Mouse (Mus musculus) midbrain, embryonic 13.5 days (tissue): ENCODE measurements around the gene Hdhd3. TPM values are rescaled to one million over a fixed set of nuclear protein-coding genes. Genes with fewer than 3 reads are reported as not detected.
A peak's percentile ranks its signal among the peaks of the same experiment; 100 is the strongest.

Experiments
- ATAC-seq: fragments of 200-750 bp; cut with Nextera tagmentation; 2 replicates; pipeline ENCODE4 v1.8.0; 2017; ENCODE audit warnings: mild to moderate bottlenecking, moderate TSS enrichment, moderate library complexity
- H3K27ac ChIP-seq: fragments of 300-500 bp; sonication (generic); 2 replicates; pipeline ENCODE4 v1.5.1; 2015; ENCODE audit warnings: inconsistent platforms, mild to moderate bottlenecking, moderate library complexity
- H3K27me3 ChIP-seq: fragments of 300-500 bp; sonication (generic); 2 replicates; pipeline ENCODE4 v1.6.1; 2015; ENCODE audit warnings: mild to moderate bottlenecking, inconsistent platforms
- H3K36me3 ChIP-seq: fragments of 300-500 bp; sonication (generic); 2 replicates; pipeline ENCODE4 v1.6.1; 2015; ENCODE audit warnings: mild to moderate bottlenecking, inconsistent platforms
- H3K4me1 ChIP-seq: fragments of 300-500 bp; sonication (generic); replicated peaks from 2 replicates; pipeline ENCODE4 v1.6.1; 2015; ENCODE audit warnings: inconsistent platforms
- H3K4me2 ChIP-seq: fragments of 300-500 bp; sonication (generic); replicated peaks from 2 replicates; pipeline ENCODE4 v1.6.1; 2015; ENCODE audit warnings: moderate library complexity, mild to moderate bottlenecking, inconsistent platforms
- H3K4me3 ChIP-seq: fragments of 300-500 bp; sonication (generic); replicated peaks from 2 replicates; pipeline ENCODE4 v1.5.1; 2015; ENCODE audit warnings: mild to moderate bottlenecking, inconsistent platforms
- H3K9ac ChIP-seq: fragments of 300-500 bp; sonication (generic); replicated peaks from 2 replicates; pipeline ENCODE4 v1.6.1; 2015; ENCODE audit warnings: mild to moderate bottlenecking, inconsistent platforms
- H3K9me3 ChIP-seq: fragments of 300-500 bp; sonication (generic); 2 replicates; pipeline ENCODE4 v1.6.1; 2016; ENCODE audit warnings: mild to moderate bottlenecking, inconsistent platforms
- WGBS: fragments of 180-500 bp; shearing (Covaris S2); methylation state at CpG from one replicate; pipeline ENCODE4 v1.1.7; 2015; 5-methylcytosine and 5-hydroxymethylcytosine counted together
- polyA plus RNA-seq: library from polyadenylated mRNA; unstranded; fragments of >200 nt; fragmentation: Nextera tagmentation; extraction: Ambion mirVana; gene quantifications from 2 replicates; pipeline ENCODE4 v1.2.1, GENCODE M21; 2015

The Hdhd3 gene
- polyA plus RNA-seq, 1 experiment from 2014 or later, result 13.2 TPM

DNA sequence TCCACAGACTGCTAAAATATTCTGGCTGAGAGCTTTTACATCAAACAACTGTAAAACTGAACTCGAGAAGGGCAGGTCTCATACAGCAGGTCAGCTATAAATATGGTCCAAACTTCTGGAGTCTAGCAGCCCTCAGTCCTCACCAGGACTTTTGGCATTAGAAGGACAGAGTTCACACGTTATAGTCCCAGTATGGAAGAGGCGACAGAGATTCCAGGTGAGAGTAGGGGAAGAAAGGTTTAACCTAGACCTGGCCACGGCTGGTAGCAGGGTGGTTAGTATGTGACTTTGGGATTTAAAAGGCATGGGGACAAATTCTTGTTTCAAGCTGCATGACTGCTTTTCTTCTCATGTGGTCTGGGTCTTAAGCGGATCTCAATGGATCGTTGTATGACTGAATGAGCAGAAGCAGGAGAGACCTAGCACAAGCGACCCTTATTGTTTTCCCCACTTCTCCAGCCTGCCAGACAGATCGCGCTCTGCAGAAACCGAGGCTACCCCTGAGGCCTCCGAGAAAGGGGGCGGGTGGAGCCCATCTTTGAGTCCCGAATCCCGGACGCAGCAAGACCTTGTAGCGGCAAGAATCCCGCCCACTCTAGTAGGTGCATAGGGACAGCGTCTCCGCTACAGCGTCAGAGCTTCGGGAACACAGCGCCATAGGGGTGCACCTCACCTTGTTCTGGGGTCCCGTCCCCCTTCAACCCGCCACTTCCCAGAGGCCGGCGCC is 16.0 kb upstream of the Hdhd3 start:
- Histone ChIP-seq H3K9ac (peak overlapping the region; percentile 84), H3K9me3 (no peaks in the 10 kb centered on the region), H3K4me2 (peak overlapping the region; percentile 77), H3K27me3 (no peaks in the 10 kb centered on the region), H3K27ac (peak overlapping the region; percentile 79), H3K36me3 (peaks cover 8% of the 10 kb centered on the region), H3K4me3 (peak overlapping the region; percentile 71), H3K4me1 (peaks cover 27% of the 10 kb centered on the region)
- 2% methylated on average over 26 of the region's 26 CpGs for WGBS
- ATAC-seq, result peak; percentile 19

DNA sequence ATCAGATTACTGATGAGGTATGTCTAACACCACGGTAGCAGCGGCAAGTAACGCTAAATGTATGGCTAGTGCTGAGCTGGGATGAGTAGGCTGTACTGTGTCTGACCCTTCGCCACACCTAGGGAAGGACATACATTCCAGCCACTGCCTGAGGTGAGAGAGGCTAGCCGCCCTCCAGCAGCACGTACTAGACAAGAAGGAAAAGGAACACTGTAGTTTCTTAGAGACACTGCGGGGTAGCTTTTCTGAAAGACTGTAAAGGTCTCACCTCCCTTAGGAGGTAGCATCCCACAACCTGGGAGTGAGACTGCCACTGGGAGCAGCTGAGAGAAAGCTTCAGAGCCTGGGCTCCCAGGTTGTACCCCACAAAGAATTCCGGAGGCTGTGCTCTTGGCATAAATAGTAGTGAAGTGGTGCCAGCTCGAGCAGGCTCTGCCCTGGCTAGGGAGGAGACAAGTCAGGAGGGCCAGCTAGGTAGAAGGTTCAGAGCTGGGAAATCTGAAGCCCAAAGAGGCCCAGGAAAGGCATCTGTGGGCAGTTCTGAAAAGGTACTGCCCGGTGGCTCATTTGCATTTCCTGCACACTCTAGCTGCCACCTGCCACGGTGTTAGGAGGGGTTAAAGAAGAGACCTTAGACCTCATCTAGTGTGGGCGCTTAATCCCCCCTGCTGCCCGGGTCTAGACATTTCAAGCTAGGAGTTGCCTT is 15.3 kb upstream of the Hdhd3 start:
- peaks cover 12% of the 10 kb centered on the region for H3K36me3 ChIP-seq
- ATAC-seq, result no peak; the same call in 1 of the 2 replicates
- WGBS, result 55% methylated on average over 13 of the region's 13 CpGs
- no peaks in the 10 kb centered on the region for H3K27me3 ChIP-seq
- peak overlapping the region; percentile 84 for H3K9ac ChIP-seq
- peaks cover 21% of the 10 kb centered on the region for H3K4me1 ChIP-seq
- no peaks in the 10 kb centered on the region for H3K9me3 ChIP-seq
- peak overlapping the region; percentile 27; the same call in 1 of the 2 replicates for H3K27ac ChIP-seq
- peak overlapping the region; percentile 77 for H3K4me2 ChIP-seq
- peak overlapping the region; percentile 71 for H3K4me3 ChIP-seq

DNA sequence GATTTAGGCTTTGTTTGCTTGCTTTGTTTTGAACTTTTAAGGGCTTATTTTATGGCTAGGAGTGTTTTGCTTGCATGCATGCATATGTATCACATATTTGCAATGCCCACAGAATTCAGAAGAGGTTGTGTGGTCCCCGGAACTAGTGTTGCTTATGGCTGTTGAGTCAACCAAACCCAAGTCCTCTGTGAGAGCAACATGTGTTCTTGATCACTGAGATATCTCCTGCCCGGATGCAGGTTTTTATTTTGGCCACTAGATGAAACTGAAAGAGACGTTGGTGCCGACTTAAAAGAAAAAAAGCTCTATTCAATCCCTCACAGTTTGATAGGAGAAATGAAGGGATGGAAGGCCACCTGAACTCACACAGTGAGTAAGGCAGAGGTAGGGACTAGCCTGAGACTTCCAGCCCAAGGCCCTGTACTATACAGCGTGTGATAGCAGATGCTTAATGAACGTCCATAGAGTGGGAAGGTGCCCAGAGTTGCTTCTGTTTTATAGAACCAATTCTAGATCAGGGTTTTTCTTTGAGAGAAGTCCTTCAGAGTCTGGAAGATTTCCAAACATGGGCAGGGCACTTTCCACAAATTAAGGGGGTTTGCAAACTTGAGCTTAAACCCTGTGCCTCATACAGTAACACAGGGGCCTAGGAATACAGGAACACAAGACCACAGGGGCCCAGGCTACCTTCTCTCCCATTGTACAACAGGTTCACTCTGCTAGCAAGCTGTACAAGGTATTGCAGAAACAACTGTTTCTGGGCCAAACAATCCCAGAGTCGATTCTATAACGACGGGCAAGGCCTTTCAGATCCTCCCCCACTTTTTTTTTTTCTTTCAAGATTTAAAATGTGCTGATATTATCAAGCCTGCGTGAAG is 14.5 kb upstream of the Hdhd3 start:
- peaks cover 21% of the 10 kb centered on the region for H3K4me1 ChIP-seq
- no peaks in the 10 kb centered on the region for H3K9me3 ChIP-seq
- 86% methylated on average over 10 of the region's 10 CpGs for WGBS
- no peak for ATAC-seq
- H3K4me2 ChIP-seq, result peak overlapping the region; percentile 77
- H3K9ac ChIP-seq, result peak overlapping the region; percentile 84; the same call in 1 of the 2 replicates
- H3K36me3 ChIP-seq, result peaks cover 16% of the 10 kb centered on the region
- H3K27me3 ChIP-seq, result no peaks in the 10 kb centered on the region
- H3K4me3 ChIP-seq, result no peak overlapping the region
- no peak overlapping the region for H3K27ac ChIP-seq

DNA sequence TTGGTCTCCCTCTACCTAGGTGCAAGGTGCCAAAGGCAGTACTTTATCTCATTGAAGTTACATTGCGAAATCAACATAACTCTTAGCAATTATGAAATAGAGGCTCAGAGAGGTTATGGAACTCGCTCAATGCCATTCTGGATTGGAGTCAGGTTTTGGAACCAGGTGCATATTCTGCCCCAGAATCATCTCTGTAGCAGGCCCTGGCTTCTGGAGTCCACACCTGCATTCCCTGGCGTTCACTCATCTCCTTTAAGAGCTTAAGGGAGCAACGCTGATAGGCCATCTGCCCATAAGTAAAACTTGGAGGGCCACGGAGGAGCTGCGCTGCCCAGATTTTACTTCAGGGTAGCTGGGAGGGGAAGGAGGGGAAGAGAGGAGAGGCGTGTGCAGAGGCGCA is 13.8 kb upstream of the Hdhd3 start:
- Histone ChIP-seq H3K27me3 (no peaks in the 10 kb centered on the region), H3K36me3 (peaks cover 20% of the 10 kb centered on the region), H3K9ac (no peak overlapping the region), H3K4me3 (no peak overlapping the region), H3K4me2 (no peak overlapping the region), H3K4me1 (peaks cover 21% of the 10 kb centered on the region), H3K9me3 (no peaks in the 10 kb centered on the region), H3K27ac (no peak overlapping the region; the same call in 1 of the 2 replicates)
- WGBS, result 94% methylated on average over 8 of the region's 8 CpGs
- ATAC-seq, result no peak

DNA sequence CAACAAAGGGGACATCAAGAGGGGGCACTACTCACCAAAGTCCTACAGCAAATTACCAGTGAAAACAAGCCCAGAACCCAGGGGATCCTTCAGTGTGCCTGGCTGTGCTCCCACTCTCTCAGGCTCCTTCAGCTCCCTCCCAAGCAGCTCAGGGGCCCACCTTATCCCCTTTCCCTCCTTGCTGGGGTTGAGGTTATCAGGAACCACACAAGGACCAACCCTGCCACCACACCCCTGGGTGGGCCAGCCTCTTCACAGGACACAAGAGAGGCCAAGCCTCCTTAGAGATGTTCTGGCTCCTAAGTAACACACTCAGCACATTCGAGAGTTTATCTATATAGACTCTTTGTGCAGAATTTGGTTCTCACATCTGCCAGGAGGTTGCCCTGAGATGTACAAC is 13.3 kb upstream of the Hdhd3 start:
- H3K4me2 ChIP-seq, result no peak overlapping the region
- H3K27ac ChIP-seq, result no peak overlapping the region; the same call in 1 of the 2 replicates
- H3K36me3 ChIP-seq, result peaks cover 24% of the 10 kb centered on the region
- no peak overlapping the region for H3K9ac ChIP-seq
- no peaks in the 10 kb centered on the region for H3K9me3 ChIP-seq
- 78% methylated on average over 1 of the region's 1 CpGs for WGBS
- H3K4me1 ChIP-seq, result peaks cover 21% of the 10 kb centered on the region
- H3K4me3 ChIP-seq, result no peak overlapping the region
- H3K27me3 ChIP-seq, result no peaks in the 10 kb centered on the region
- ATAC-seq, result no peak

DNA sequence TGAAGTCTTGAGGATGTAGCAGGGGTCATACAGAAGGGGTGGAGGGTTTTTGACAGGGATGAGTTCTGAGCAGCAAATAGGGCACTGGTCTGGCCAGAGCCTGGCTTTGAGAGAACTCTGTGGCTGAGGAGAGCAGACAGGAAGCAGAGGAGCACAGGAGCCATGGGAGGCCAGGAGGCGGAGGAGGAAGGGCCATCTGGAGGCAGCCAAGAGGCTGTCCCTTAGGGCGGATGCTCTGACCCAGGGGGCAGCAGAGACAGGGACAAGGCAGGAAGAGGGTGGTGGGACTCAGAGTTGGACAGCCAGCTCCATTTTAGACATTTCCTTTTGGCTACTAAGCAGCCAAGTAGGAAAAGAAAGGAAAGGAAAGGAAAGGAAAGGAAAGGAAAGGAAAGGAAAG is 12.8 kb upstream of the Hdhd3 start:
- peaks cover 21% of the 10 kb centered on the region for H3K4me1 ChIP-seq
- WGBS, result 53% methylated on average over 2 of the region's 2 CpGs
- no peak overlapping the region for H3K4me3 ChIP-seq
- H3K27me3 ChIP-seq, result no peaks in the 10 kb centered on the region
- no peak overlapping the region for H3K4me2 ChIP-seq
- H3K27ac ChIP-seq, result no peak overlapping the region
- peak overlapping the region; percentile 39; the same call in 1 of the 2 replicates for H3K9ac ChIP-seq
- H3K9me3 ChIP-seq, result no peaks in the 10 kb centered on the region
- no peak for ATAC-seq
- peaks cover 29% of the 10 kb centered on the region for H3K36me3 ChIP-seq

DNA sequence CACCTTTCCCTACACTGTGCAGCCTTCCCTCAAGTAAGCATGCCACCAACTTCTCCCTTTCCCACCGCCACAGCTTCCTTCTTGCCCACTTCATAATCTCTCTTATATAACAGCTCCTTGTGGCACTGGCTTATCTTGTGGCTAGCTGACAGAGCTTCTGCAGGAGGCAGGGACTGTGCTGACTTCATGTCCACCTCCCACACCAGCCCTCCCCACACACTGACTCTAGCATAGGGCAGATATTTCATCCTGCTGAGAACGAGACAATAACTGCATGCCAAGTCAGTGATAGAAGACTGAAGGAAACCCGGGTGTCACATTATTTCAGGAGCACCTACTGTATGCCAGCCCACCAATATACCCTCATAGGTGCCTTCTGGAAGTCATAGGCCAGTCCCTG is 12.2 kb upstream of the Hdhd3 start:
- no peak for ATAC-seq
- Histone ChIP-seq H3K27me3 (no peaks in the 10 kb centered on the region), H3K4me3 (no peak overlapping the region), H3K9me3 (no peaks in the 10 kb centered on the region), H3K36me3 (peaks cover 35% of the 10 kb centered on the region), H3K27ac (no peak overlapping the region), H3K9ac (peak overlapping the region; percentile 39; the same call in 1 of the 2 replicates), H3K4me2 (no peak overlapping the region), H3K4me1 (peaks cover 19% of the 10 kb centered on the region)
- WGBS, result 84% methylated on average over 3 of the region's 3 CpGs

DNA sequence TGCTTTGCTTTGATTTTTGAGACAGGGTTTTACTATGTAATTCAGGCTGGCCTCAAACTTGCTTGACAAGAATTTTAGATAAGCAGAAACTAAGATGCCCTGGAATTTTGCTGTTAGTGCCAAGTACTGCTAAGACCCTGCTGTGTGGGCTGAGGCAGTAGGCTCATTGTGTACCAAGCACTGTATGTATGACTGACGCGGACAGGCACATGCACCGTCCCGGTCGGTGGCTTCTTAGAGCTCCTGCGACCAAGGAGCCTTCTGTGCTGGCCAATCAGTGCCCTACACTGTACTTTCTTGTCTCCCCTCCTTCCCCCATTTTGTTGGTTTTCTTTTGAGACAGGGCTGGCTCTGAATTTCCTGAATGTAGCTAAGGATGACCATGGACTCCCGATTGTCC is 11.7 kb upstream of the Hdhd3 start:
- no peak overlapping the region for H3K9ac ChIP-seq
- no peak overlapping the region for H3K4me3 ChIP-seq
- no peak overlapping the region for H3K27ac ChIP-seq
- WGBS, result 92% methylated on average over 7 of the region's 7 CpGs
- H3K27me3 ChIP-seq, result no peaks in the 10 kb centered on the region
- no peak for ATAC-seq
- H3K4me2 ChIP-seq, result no peak overlapping the region
- peaks cover 40% of the 10 kb centered on the region for H3K36me3 ChIP-seq
- no peaks in the 10 kb centered on the region for H3K9me3 ChIP-seq
- peaks cover 14% of the 10 kb centered on the region for H3K4me1 ChIP-seq

DNA sequence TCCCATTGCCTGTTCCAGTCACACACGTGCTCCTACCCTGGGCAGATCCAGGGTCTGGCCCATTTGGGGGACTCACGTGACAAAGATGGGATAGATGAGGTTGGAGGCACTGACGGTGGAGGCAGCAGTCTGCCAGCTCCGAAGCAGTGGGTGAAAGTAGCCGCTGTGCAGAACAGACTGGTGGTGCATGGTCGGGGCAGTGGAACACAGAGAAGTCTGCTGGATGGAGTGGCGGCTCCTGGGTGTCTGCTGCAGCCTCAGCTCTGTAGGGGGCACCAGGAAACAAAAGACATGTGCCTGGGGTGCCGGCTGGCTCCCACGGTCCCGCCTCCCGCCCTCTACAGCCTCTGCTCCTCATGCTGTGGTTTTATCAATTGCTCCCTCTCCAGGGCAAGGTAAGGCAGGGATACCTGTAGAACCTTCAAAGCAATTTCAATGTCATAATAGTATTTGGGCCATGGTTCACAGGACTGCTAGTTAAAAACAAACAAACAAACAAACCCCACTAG is 10.8 kb upstream of the Hdhd3 start:
- Histone ChIP-seq H3K36me3 (peaks cover 50% of the 10 kb centered on the region), H3K27ac (no peak overlapping the region), H3K4me3 (no peak overlapping the region), H3K27me3 (no peaks in the 10 kb centered on the region), H3K4me1 (peaks cover 11% of the 10 kb centered on the region), H3K4me2 (no peak overlapping the region), H3K9ac (no peak overlapping the region), H3K9me3 (no peaks in the 10 kb centered on the region)
- WGBS, result 47% methylated on average over 11 of the region's 11 CpGs
- no peak for ATAC-seq

DNA sequence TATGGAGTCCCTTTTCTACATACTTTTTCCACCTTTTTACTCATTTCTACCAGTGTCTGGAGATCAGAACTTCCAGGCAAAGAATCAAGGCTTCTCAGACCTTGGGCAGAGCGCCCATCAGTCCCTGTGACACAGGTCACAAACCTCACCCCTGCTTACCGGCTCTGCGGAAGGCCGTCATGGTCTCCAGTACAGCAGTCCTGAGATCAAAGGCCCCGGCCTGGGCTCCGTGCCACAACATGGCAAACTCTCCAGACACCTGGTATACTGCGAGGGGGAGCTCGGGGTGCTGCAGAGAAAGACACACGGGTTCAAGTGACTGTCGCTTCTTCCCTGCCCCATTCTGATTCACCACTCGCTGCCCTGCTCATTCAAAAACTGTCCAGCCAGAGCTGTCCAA is 6.7 kb upstream of the Hdhd3 start:
- WGBS, result 93% methylated on average over 11 of the region's 11 CpGs
- no peaks in the 10 kb centered on the region for H3K9me3 ChIP-seq

DNA sequence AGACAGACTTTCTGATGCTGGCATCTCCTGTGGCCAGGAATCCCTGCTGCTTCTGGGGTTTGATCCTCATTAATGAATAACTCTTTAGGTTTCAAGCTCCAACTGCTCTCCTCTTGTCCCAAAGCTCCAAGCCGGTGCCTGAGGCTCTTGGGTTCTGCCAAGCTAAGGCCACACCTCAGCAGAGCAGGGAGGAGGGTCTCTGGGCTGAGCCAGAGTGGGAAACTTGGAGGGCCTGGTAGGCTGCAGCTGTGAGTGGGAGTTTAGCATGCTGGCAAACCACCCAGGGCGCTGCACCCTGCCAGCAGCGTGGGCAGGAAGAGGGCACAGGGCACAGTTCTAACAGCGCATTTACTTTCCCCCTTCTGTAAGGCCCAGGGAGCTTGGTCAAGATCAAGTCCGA is 5.6 kb upstream of the Hdhd3 start:
- WGBS, result 96% methylated on average over 5 of the region's 5 CpGs
- H3K36me3 ChIP-seq, result peaks cover 67% of the 10 kb centered on the region
- no peaks in the 10 kb centered on the region for H3K9me3 ChIP-seq
- H3K27me3 ChIP-seq, result no peaks in the 10 kb centered on the region
- no peak overlapping the region for H3K4me3 ChIP-seq
- H3K4me2 ChIP-seq, result no peak overlapping the region
- H3K4me1 ChIP-seq, result no peaks in the 10 kb centered on the region
- H3K27ac ChIP-seq, result no peak overlapping the region
- no peak overlapping the region for H3K9ac ChIP-seq
- no peak for ATAC-seq

More for the DNA sequence above, 6.7 kb upstream of the Hdhd3 start:
- no peaks in the 10 kb centered on the region for H3K27me3 ChIP-seq
- H3K4me2 ChIP-seq, result no peak overlapping the region
- H3K27ac ChIP-seq, result no peak overlapping the region
- peaks cover 68% of the 10 kb centered on the region for H3K36me3 ChIP-seq
- H3K4me3 ChIP-seq, result no peak overlapping the region
- H3K4me1 ChIP-seq, result no peaks in the 10 kb centered on the region
- no peak for ATAC-seq
- H3K9ac ChIP-seq, result no peak overlapping the region
